ENCODE assay signal across 8 mouse cellular contexts in the genomic region with DNA sequence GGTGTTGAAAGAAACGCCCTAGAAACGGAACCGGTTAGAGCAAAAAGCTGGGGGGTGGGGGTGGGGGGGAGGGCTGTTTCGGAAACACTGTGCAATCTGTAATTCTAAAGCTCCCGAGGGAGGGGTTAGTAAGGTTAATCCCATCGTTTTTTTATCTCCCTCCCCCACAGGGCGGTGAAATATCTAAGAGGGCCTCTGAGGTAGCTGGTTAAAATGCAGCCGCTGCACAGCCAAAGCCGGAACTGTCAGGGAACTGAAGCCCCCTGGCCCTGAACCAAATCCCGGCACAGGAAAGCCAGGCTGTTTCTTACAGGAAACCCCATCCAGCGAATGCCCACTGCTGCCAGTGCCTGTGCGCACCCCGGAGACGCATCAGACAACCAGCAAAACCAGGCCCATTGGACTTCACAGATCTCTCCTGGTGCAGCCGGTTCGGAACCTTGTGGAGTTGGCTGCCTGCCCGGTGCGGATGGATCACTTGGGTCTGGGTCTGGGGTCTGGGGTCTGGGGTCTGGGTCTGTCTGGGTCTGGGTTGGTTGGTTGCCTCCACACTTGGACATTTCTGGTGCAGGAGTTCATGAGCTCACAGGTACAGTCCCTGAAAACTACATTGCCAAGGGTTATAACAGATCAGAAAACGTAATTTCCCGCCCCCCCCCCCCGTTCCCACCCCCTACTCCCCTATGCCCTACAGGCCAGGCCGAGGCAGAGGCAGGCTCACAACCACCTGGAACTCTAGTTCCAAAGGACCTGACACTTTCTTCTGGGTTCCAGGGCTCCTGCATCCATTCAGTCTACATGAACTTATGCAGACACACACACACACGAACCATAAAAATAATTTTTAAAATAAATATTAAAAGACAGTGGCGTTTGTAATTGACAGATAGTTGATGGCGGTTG.
DNase-seq lines count a peak whose midpoint lies in the region; ATAC-seq and TF ChIP-seq lines count a peak whose summit lies in the region.

No protein-coding gene starts in this region.

- H3K9me3 ChIP-seq in lung, embryonic 15.5 days = no peaks in the 10 kb centered on the region
- H3K9me3 ChIP-seq in forebrain, embryonic 10.5 days = no peaks in the 10 kb centered on the region
- H3K9me3 ChIP-seq in hindbrain, embryonic 10.5 days = no peaks in the 10 kb centered on the region
- H3K9me3 ChIP-seq in limb, embryonic 13.5 days = no peaks in the 10 kb centered on the region
- no peaks in the 10 kb centered on the region for H3K9me3 ChIP-seq in midbrain, postnatal 0 days (ENCODE audit: low read length)

- H3K27ac ChIP-seq in lung, embryonic 15.5 days = no peak overlapping the region
- H3K27ac ChIP-seq in forebrain, embryonic 10.5 days = peak overlapping the region; percentile 65
- H3K27ac ChIP-seq in hindbrain, embryonic 10.5 days = peak overlapping the region; percentile 68
- H3K27ac ChIP-seq in limb, embryonic 13.5 days = no peak overlapping the region
- peak overlapping the region; percentile 59 for H3K27ac ChIP-seq in midbrain, postnatal 0 days (ENCODE audit: low read depth, low read length)

- peak overlapping the region; percentile 21 for H3K4me3 ChIP-seq in lung, embryonic 15.5 days
- peak overlapping the region; percentile 42 for H3K4me3 ChIP-seq in forebrain, embryonic 10.5 days
- peak overlapping the region; percentile 39 for H3K4me3 ChIP-seq in hindbrain, embryonic 10.5 days
- H3K4me3 ChIP-seq in limb, embryonic 13.5 days = peak overlapping the region; percentile 32
- peak overlapping the region; percentile 18; the same call in 1 of the 2 replicates for H3K4me3 ChIP-seq in midbrain, postnatal 0 days (ENCODE audit: low read depth, low read length)

- peak; percentile 48; the same call in 1 of the 2 replicates for ATAC-seq in lung, embryonic 15.5 days (ENCODE audit: borderline replicate concordance, extremely low read depth, low FRiP score, low TSS enrichment)
- ATAC-seq in limb, embryonic 13.5 days (ENCODE audit: low FRiP score, low read depth) = peak; percentile 65; the same call in 1 of the 2 replicates
- ATAC-seq in midbrain, postnatal 0 days (ENCODE audit: low FRiP score) = peak; percentile 65; the same call in 1 of the 2 replicates

- H3K36me3 ChIP-seq in lung, embryonic 15.5 days = no peaks in the 10 kb centered on the region
- H3K36me3 ChIP-seq in forebrain, embryonic 10.5 days (replicated peaks) = no peaks in the 10 kb centered on the region
- H3K36me3 ChIP-seq in hindbrain, embryonic 10.5 days = no peaks in the 10 kb centered on the region
- H3K36me3 ChIP-seq in limb, embryonic 13.5 days = no peaks in the 10 kb centered on the region
- H3K36me3 ChIP-seq in midbrain, postnatal 0 days (ENCODE audit: insufficient read depth, low read length) = no peaks in the 10 kb centered on the region

- 18% methylated on average over 25 of the region's 25 CpGs for WGBS in lung, embryonic 15.5 days
- 35% methylated on average over 25 of the region's 25 CpGs for WGBS in forebrain, embryonic 10.5 days
- WGBS in hindbrain, embryonic 10.5 days = 40% methylated on average over 25 of the region's 25 CpGs
- 20% methylated on average over 25 of the region's 25 CpGs for WGBS in limb, embryonic 13.5 days
- WGBS in midbrain, postnatal 0 days = 27% methylated on average over 25 of the region's 25 CpGs

- no peaks in the 10 kb centered on the region for H3K27me3 ChIP-seq in lung, embryonic 15.5 days
- no peaks in the 10 kb centered on the region for H3K27me3 ChIP-seq in forebrain, embryonic 10.5 days (ENCODE audit: poor library complexity, severe bottlenecking)
- H3K27me3 ChIP-seq in hindbrain, embryonic 10.5 days (ENCODE audit: insufficient read depth, poor library complexity, severe bottlenecking) = no peaks in the 10 kb centered on the region
- peaks cover 7% of the 10 kb centered on the region; the same call in 1 of the 2 replicates for H3K27me3 ChIP-seq in limb, embryonic 13.5 days
- H3K27me3 ChIP-seq in midbrain, postnatal 0 days (ENCODE audit: insufficient read depth, low read length) = no peaks in the 10 kb centered on the region

- H3K4me2 ChIP-seq in lung, embryonic 15.5 days = peak overlapping the region; percentile 56
- peak overlapping the region; percentile 63 for H3K4me2 ChIP-seq in limb, embryonic 13.5 days (replicated peaks)
- H3K4me2 ChIP-seq in midbrain, postnatal 0 days (ENCODE audit: low read depth, low read length, poor library complexity, severe bottlenecking) = peak overlapping the region; percentile 38

- peaks cover 21% of the 10 kb centered on the region for H3K4me1 ChIP-seq in lung, embryonic 15.5 days
- H3K4me1 ChIP-seq in forebrain, embryonic 10.5 days = peaks cover 27% of the 10 kb centered on the region
- H3K4me1 ChIP-seq in hindbrain, embryonic 10.5 days (replicated peaks) = peaks cover 27% of the 10 kb centered on the region
- H3K4me1 ChIP-seq in limb, embryonic 13.5 days = peaks cover 20% of the 10 kb centered on the region
- peaks cover 11% of the 10 kb centered on the region; the same call in 1 of the 2 replicates for H3K4me1 ChIP-seq in midbrain, postnatal 0 days (ENCODE audit: insufficient read depth, low read length)

- H3K9ac ChIP-seq in lung, embryonic 15.5 days = no peak overlapping the region
- H3K9ac ChIP-seq in limb, embryonic 13.5 days = peak overlapping the region; percentile 54
- 0 out of 2 replicates have a peak overlapping the region, but pooled peaks have one; percentile 30 for H3K9ac ChIP-seq in midbrain, postnatal 0 days (replicated peaks; ENCODE audit: low read length, poor library complexity, severe bottlenecking)

- no peak for DNase-seq in lung, postnatal 25 days (ENCODE audit: low spot score)
- DNase-seq in forebrain, embryonic 10.5 days (ENCODE audit: extremely low spot score, low spot score) = no peak
- peak; percentile 28 for DNase-seq in hindbrain, embryonic 10.5 days (ENCODE audit: low spot score)
- peak; percentile 84 for DNase-seq in midbrain, postnatal 0 days (ENCODE audit: low spot score)
- DNase-seq in thymus, adult 18-20 months = no peak
- DNase-seq in thymus, postnatal 25 days = no peak

- TF ChIP-seq CTCF in midbrain, postnatal 0 days (IDR thresholded peaks at IDR 0.05) = no peak

Comparison
In these comparisons a context has a peak if more than half of its experiments do, and no peak if none do; other contexts are left out.
1. H3K27ac ChIP-seq: peak in forebrain, embryonic 10.5 days (single experiment), hindbrain, embryonic 10.5 days (single experiment) and midbrain, postnatal 0 days (single experiment); none in lung, embryonic 15.5 days (single experiment) and limb, embryonic 13.5 days (single experiment).
2. DNase-seq: peak in hindbrain, embryonic 10.5 days (single experiment) and midbrain, postnatal 0 days (single experiment); none in lung, postnatal 25 days (single experiment), forebrain, embryonic 10.5 days (single experiment), thymus, adult 18-20 months (0 of 2) and thymus, postnatal 25 days (single experiment).
3. Peak in every context shown above with its lines, with median percentiles within 50 percentile points of each other: ATAC-seq, H3K4me2 ChIP-seq and H3K4me3 ChIP-seq.